In the genomic region with DNA sequence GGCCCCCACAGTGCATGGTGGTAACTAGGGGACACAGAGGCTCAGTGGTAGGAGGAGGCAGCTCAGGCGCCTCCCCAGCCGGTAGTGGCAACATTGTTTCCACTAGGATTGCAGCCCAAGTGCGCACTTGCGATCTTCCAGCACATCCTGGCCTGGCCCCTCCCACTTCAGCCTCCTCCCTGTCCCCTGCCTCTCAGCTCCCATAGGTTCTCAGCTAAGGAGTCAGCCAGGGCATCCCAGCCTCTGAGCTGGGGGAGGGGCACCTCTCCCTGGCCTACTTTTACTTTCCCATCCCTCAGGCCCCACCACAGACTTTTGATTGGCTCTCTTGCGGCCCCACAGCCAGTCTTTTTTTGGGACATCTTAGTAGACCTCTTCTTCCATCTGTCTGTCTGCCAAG, we compare ENCODE assay signal across 7 mouse cellular contexts. TPM values are rescaled to one million over a fixed set of nuclear protein-coding genes. Genes with fewer than 3 reads are reported as not detected.
A peak's percentile ranks its signal among the peaks of the same experiment; 100 is the strongest.
DNase-seq lines count a peak whose midpoint lies in the region; ATAC-seq and TF ChIP-seq lines count a peak whose summit lies in the region.

No protein-coding gene starts in this region.

- TF ChIP-seq POLR2A in limb, embryonic 14.5 days (IDR thresholded peaks at IDR 0.05; ENCODE audit: borderline replicate concordance, extremely low read depth, insufficient read depth, insufficient read length): no peak

- H3K9ac ChIP-seq in embryonic facial prominence, embryonic 12.5 days: no peak overlapping the region
- 0 out of 2 replicates have a peak overlapping the region, but pooled peaks have one; percentile 7 for H3K9ac ChIP-seq in limb, embryonic 14.5 days (ENCODE audit: low read depth, low read length, severe bottlenecking)
- H3K9ac ChIP-seq in midbrain, embryonic 11.5 days (ENCODE audit: low read length): no peak overlapping the region

- intact Hi-C loops in heart, postnatal 14 days (cut with DNase I): no loop called here

- no peak for TF ChIP-seq CTCF in E14TG2a.4 (conservative IDR thresholded peaks at IDR 0.05; ENCODE audit: low read length)

- DNase-seq in ES-CJ7 (ENCODE audit: low read depth, low spot score): peak; percentile 92
- peak; percentile 71 to 72 for DNase-seq in heart, postnatal 14 days
- no peak for DNase-seq in limb, embryonic 14.5 days (ENCODE audit: low spot score)
- peak; percentile 92 for DNase-seq in retina, postnatal 1 day
- no peak for DNase-seq in midbrain, embryonic 11.5 days (ENCODE audit: low spot score, missing footprints)

- no peak for ATAC-seq in embryonic facial prominence, embryonic 12.5 days (ENCODE audit: insufficient number of reproducible peaks, insufficient read depth, low FRiP score, low TSS enrichment)
- no peak for ATAC-seq in limb, embryonic 14.5 days (ENCODE audit: low FRiP score, low read depth)
- ATAC-seq in midbrain, embryonic 11.5 days (ENCODE audit: low FRiP score): no peak

- no peaks in the 10 kb centered on the region for H3K9me3 ChIP-seq in E14TG2a.4 (ENCODE audit: low read length)
- H3K9me3 ChIP-seq in embryonic facial prominence, embryonic 12.5 days: no peaks in the 10 kb centered on the region
- H3K9me3 ChIP-seq in limb, embryonic 14.5 days (ENCODE audit: control insufficient read depth, low read length): no peaks in the 10 kb centered on the region
- H3K9me3 ChIP-seq in midbrain, embryonic 11.5 days (ENCODE audit: control insufficient read depth, low read length): no peaks in the 10 kb centered on the region

- 14% methylated on average over 5 of the region's 5 CpGs for WGBS in embryonic facial prominence, embryonic 12.5 days
- WGBS in limb, embryonic 14.5 days: 9% methylated on average over 5 of the region's 5 CpGs
- WGBS in midbrain, embryonic 11.5 days: 11% methylated on average over 5 of the region's 5 CpGs

- peak overlapping the region; percentile 29 for H3K4me2 ChIP-seq in embryonic facial prominence, embryonic 12.5 days (replicated peaks)
- no peak overlapping the region for H3K4me2 ChIP-seq in limb, embryonic 14.5 days (replicated peaks; ENCODE audit: low read depth, low read length, severe bottlenecking)
- H3K4me2 ChIP-seq in midbrain, embryonic 11.5 days: no peak overlapping the region

- 0 out of 2 replicates have a peak overlapping the region, but pooled peaks have one; percentile 24 for H3K27ac ChIP-seq in embryonic facial prominence, embryonic 12.5 days
- H3K27ac ChIP-seq in limb, embryonic 14.5 days (replicated peaks; ENCODE audit: low read depth, low read length): no peak overlapping the region
- no peak overlapping the region for H3K27ac ChIP-seq in midbrain, embryonic 11.5 days (ENCODE audit: low read depth, low read length)

- H3K27me3 ChIP-seq in E14TG2a.4 (ENCODE audit: insufficient read depth, low read length): peaks cover 3% of the 10 kb centered on the region
- H3K27me3 ChIP-seq in embryonic facial prominence, embryonic 12.5 days: no peaks in the 10 kb centered on the region
- no peaks in the 10 kb centered on the region for H3K27me3 ChIP-seq in limb, embryonic 14.5 days (ENCODE audit: control insufficient read depth, insufficient read depth, low read length)
- no peaks in the 10 kb centered on the region for H3K27me3 ChIP-seq in midbrain, embryonic 11.5 days (ENCODE audit: control insufficient read depth, insufficient read depth, low read length)

- no peaks in the 10 kb centered on the region for H3K36me3 ChIP-seq in E14TG2a.4 (ENCODE audit: insufficient read depth, low read length)
- H3K36me3 ChIP-seq in embryonic facial prominence, embryonic 12.5 days: no peaks in the 10 kb centered on the region
- no peaks in the 10 kb centered on the region for H3K36me3 ChIP-seq in limb, embryonic 14.5 days (ENCODE audit: control insufficient read depth, insufficient read depth, low read length)
- no peaks in the 10 kb centered on the region for H3K36me3 ChIP-seq in midbrain, embryonic 11.5 days (ENCODE audit: control insufficient read depth, insufficient read depth, low read length)

- H3K4me1 ChIP-seq in E14TG2a.4 (replicated peaks; ENCODE audit: low read depth, low read length): peaks cover 71% of the 10 kb centered on the region
- peaks cover 36% of the 10 kb centered on the region for H3K4me1 ChIP-seq in embryonic facial prominence, embryonic 12.5 days
- peaks cover 14% of the 10 kb centered on the region for H3K4me1 ChIP-seq in limb, embryonic 14.5 days (ENCODE audit: control insufficient read depth, insufficient read depth, low read length)
- peaks cover 21% of the 10 kb centered on the region for H3K4me1 ChIP-seq in midbrain, embryonic 11.5 days (ENCODE audit: control insufficient read depth, insufficient read depth, low read length)

- peak overlapping the region; percentile 69 for H3K4me3 ChIP-seq in E14TG2a.4 (replicated peaks; ENCODE audit: low read length)
- H3K4me3 ChIP-seq in embryonic facial prominence, embryonic 12.5 days: no peak overlapping the region
- H3K4me3 ChIP-seq in limb, embryonic 14.5 days (replicated peaks; ENCODE audit: low read length): no peak overlapping the region
- H3K4me3 ChIP-seq in midbrain, embryonic 11.5 days (ENCODE audit: low read depth, low read length): no peak overlapping the region

RNA-seq across cellular contexts. Expression of a gene that starts 3.9 kb away (rescaled TPM):
- polyA plus RNA-seq in embryonic facial prominence, embryonic 12.5 days (2016; fragmentation: Nextera tagmentation; extraction: Ambion mirVana): 52.8 and 57.9 TPM in 2 replicates
- total RNA-seq in heart, postnatal 14 days (2021): 10 to 100 TPM; 19.3 to 20.3 TPM
- 44.2 and 52.3 TPM in 2 replicates for polyA plus RNA-seq in limb, embryonic 14.5 days (2012; rRNA removed)
- polyA plus RNA-seq in limb, embryonic 14.5 days (2014; fragmentation: Nextera tagmentation; extraction: Ambion mirVana): 41.3 and 42.7 TPM in 2 replicates
- 38.2 and 44.4 TPM in 2 replicates for polyA plus RNA-seq in midbrain, embryonic 11.5 days (2014; fragmentation: Nextera tagmentation; extraction: Ambion mirVana)

RNA-seq across cellular contexts. Expression of a gene that starts 4.9 kb away (rescaled TPM):
- polyA plus RNA-seq in embryonic facial prominence, embryonic 12.5 days (2016; fragmentation: Nextera tagmentation; extraction: Ambion mirVana): 3.7 and 4.6 TPM in 2 replicates
- 10 to 100 TPM; 18.1 to 19.0 TPM for total RNA-seq in heart, postnatal 14 days (2021)
- polyA plus RNA-seq in limb, embryonic 14.5 days (2012; rRNA removed): 9.0 and 9.2 TPM in 2 replicates
- polyA plus RNA-seq in limb, embryonic 14.5 days (2014; fragmentation: Nextera tagmentation; extraction: Ambion mirVana): 3.4 and 4.3 TPM in 2 replicates
- polyA plus RNA-seq in midbrain, embryonic 11.5 days (2014; fragmentation: Nextera tagmentation; extraction: Ambion mirVana): 1.1 and 1.2 TPM in 2 replicates

RNA-seq across cellular contexts. Expression of a gene that starts 6.2 kb away (rescaled TPM):
- polyA plus RNA-seq in embryonic facial prominence, embryonic 12.5 days (2016; fragmentation: Nextera tagmentation; extraction: Ambion mirVana): 0.62 and 0.70 TPM in 2 replicates
- under 1 TPM in 1 of 2 experiments, not detected in 1; 0.10 TPM for total RNA-seq in heart, postnatal 14 days (2021)
- polyA plus RNA-seq in limb, embryonic 14.5 days (2012; rRNA removed): 0.47 and 0.70 TPM in 2 replicates
- 0.51 and 0.58 TPM in 2 replicates for polyA plus RNA-seq in limb, embryonic 14.5 days (2014; fragmentation: Nextera tagmentation; extraction: Ambion mirVana)
- 0.12 and 0.23 TPM in 2 replicates for polyA plus RNA-seq in midbrain, embryonic 11.5 days (2014; fragmentation: Nextera tagmentation; extraction: Ambion mirVana)

RNA-seq across cellular contexts. Expression of a gene that starts 18.8 kb away (rescaled TPM):
- 213 and 222 TPM in 2 replicates for polyA plus RNA-seq in embryonic facial prominence, embryonic 12.5 days (2016; fragmentation: Nextera tagmentation; extraction: Ambion mirVana)
- 10 to 100 TPM; 62.4 to 68.8 TPM for total RNA-seq in heart, postnatal 14 days (2021)
- 238 and 328 TPM in 2 replicates for polyA plus RNA-seq in limb, embryonic 14.5 days (2012; rRNA removed)
- polyA plus RNA-seq in limb, embryonic 14.5 days (2014; fragmentation: Nextera tagmentation; extraction: Ambion mirVana): 88.0 and 92.7 TPM in 2 replicates
- polyA plus RNA-seq in midbrain, embryonic 11.5 days (2014; fragmentation: Nextera tagmentation; extraction: Ambion mirVana): 219 and 256 TPM in 2 replicates

RNA-seq across cellular contexts. Expression of a gene that starts 24.4 kb away (rescaled TPM):
- polyA plus RNA-seq in embryonic facial prominence, embryonic 12.5 days (2016; fragmentation: Nextera tagmentation; extraction: Ambion mirVana): 58.5 and 61.3 TPM in 2 replicates
- 10 to 100 TPM; 21.9 to 22.0 TPM for total RNA-seq in heart, postnatal 14 days (2021)
- polyA plus RNA-seq in limb, embryonic 14.5 days (2012; rRNA removed): 79.9 and 87.1 TPM in 2 replicates
- polyA plus RNA-seq in limb, embryonic 14.5 days (2014; fragmentation: Nextera tagmentation; extraction: Ambion mirVana): 69.5 and 74.0 TPM in 2 replicates
- polyA plus RNA-seq in midbrain, embryonic 11.5 days (2014; fragmentation: Nextera tagmentation; extraction: Ambion mirVana): 30.8 and 34.5 TPM in 2 replicates

Comparison
In these comparisons a context has a peak if more than half of its experiments do, and no peak if none do; other contexts are left out.
1. DNase-seq: peak in ES-CJ7 (single experiment), heart, postnatal 14 days (2 of 2) and retina, postnatal 1 day (single experiment); none in limb, embryonic 14.5 days (single experiment) and midbrain, embryonic 11.5 days (single experiment).